Mouse (Mus musculus): ENCODE measurements at regions not wholly inside any gene's neighbourhood (a gene's known extent, or its start where the extent isn't known, plus 50 kb on each side); places are given as distances from the start of the nearest gene placed in this dataset.
A peak's percentile ranks its signal among the peaks of the same experiment; 100 is the strongest.

DNA sequence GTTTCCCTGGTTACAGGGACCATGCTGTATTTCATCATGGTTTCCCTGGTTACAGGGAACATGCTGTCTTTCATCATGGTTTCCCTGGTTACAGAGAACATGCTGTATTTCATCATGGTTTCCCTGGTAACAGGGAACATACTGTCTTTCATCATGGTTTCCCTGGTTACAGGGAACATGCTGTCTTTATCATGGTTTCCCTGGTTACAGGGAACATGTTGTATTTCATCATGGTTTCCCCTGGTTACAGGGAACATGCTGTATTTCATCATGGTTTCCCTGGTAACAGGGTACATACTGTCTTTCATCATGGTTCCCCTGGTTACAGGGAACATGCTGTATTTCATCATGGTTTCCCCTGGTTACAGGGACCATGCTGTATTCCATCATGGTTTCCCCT is 1579.5 kb downstream of the 4930444P10Rik start:
- Histone ChIP-seq H3K36me3 (ENCODE audit: control insufficient read depth, insufficient read depth, low read length) (no peaks in the 10 kb centered on the region), H3K4me2 (no peak overlapping the region), H3K9ac (ENCODE audit: low read length) (no peak overlapping the region), H3K27ac (ENCODE audit: low read depth, low read length) (no peak overlapping the region), H3K9me3 (ENCODE audit: control insufficient read depth, low read length) (no peaks in the 10 kb centered on the region), H3K4me1 (ENCODE audit: control insufficient read depth, insufficient read depth, low read length) (no peaks in the 10 kb centered on the region), H3K4me3 (ENCODE audit: low read depth, low read length) (no peak overlapping the region), H3K27me3 (ENCODE audit: control insufficient read depth, insufficient read depth, low read length) (peaks cover 11% of the 10 kb centered on the region)
- no peak for ATAC-seq (ENCODE audit: low FRiP score)
- peak; percentile 86 for DNase-seq (ENCODE audit: low spot score, missing footprints)

DNA sequence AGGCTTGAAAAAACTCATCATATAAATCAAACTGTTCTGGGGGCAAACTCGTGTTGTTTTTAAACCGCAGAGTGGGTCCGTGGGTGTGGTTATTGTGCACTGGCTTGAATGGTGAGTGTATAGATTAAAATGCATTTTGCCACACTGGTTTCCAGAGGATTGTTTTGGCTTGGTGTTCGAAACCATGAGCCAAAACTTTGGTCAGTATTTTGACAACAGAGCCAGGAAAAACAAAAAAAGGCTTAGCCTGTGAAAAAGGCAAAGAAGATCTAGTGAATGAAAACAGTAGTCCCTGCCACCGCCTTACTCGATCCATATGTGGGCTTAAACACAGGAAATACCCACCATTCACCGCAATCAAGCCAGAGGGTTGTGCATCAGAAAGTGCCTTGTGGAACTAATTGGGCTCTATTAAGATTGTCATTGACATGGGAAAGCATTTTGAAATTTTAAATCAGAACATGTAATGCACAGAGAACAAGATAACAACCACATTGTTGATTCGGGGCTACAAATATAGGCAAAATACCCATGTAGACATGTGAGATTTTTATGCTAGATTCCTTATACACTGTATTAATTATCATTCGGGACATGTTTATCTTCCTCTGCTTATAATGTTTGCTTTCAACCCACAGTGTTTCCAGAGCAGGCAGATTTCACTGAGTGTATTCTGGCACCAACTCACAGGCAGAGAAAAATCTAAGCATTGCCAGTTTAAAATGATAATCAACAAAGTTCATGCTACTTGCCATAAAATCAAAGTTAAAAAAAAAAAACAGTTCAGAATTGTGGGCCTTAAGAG is 1580.4 kb downstream of the 4930444P10Rik start:
- WGBS: 58% methylated on average over 9 of the region's 9 CpGs
- H3K9ac ChIP-seq (ENCODE audit: low read length): no peak overlapping the region
- peaks cover 21% of the 10 kb centered on the region for H3K27me3 ChIP-seq (ENCODE audit: control insufficient read depth, insufficient read depth, low read length)
- no peak overlapping the region for H3K4me2 ChIP-seq
- H3K4me1 ChIP-seq (ENCODE audit: control insufficient read depth, insufficient read depth, low read length): no peaks in the 10 kb centered on the region; the same call in 1 of the 2 replicates
- H3K9me3 ChIP-seq (ENCODE audit: control insufficient read depth, low read length): no peaks in the 10 kb centered on the region
- H3K4me3 ChIP-seq (ENCODE audit: low read depth, low read length): no peak overlapping the region
- ATAC-seq (ENCODE audit: low FRiP score) (no peak), DNase-seq (ENCODE audit: low spot score, missing footprints) (no peak)
- H3K27ac ChIP-seq (ENCODE audit: low read depth, low read length): no peak overlapping the region
- H3K36me3 ChIP-seq (ENCODE audit: control insufficient read depth, insufficient read depth, low read length): no peaks in the 10 kb centered on the region

GRCm38 (mm10) chr1:14506831-14507690 is 1586.1 kb downstream of the 4930444P10Rik start:
- H3K36me3 ChIP-seq (ENCODE audit: control insufficient read depth, insufficient read depth, low read length): no peaks in the 10 kb centered on the region
- no peaks in the 10 kb centered on the region for H3K9me3 ChIP-seq (ENCODE audit: control insufficient read depth, low read length)
- H3K27ac ChIP-seq (ENCODE audit: low read depth, low read length): no peak overlapping the region
- H3K4me2 ChIP-seq: peak overlapping the region; percentile 55
- peaks cover 8% of the 10 kb centered on the region; the same call in 1 of the 2 replicates for H3K4me1 ChIP-seq (ENCODE audit: control insufficient read depth, insufficient read depth, low read length)
- ATAC-seq (ENCODE audit: low FRiP score): peak; percentile 2; the same call in 1 of the 2 replicates
- DNase-seq (ENCODE audit: low spot score, missing footprints): peak; percentile 97
- peaks cover 53% of the 10 kb centered on the region for H3K27me3 ChIP-seq (ENCODE audit: control insufficient read depth, insufficient read depth, low read length)
- WGBS: 1% methylated on average over 36 of the region's 36 CpGs
- H3K9ac ChIP-seq (ENCODE audit: low read length): peak overlapping the region; percentile 11; the same call in 1 of the 2 replicates
- H3K4me3 ChIP-seq (ENCODE audit: low read depth, low read length): peak overlapping the region; percentile 28

GRCm38 (mm10) chr1:14506201-14506830 is 1586.8 kb downstream of the 4930444P10Rik start:
- ATAC-seq (ENCODE audit: low FRiP score): peak; percentile 92
- H3K27ac ChIP-seq (ENCODE audit: low read depth, low read length): no peak overlapping the region
- H3K27me3 ChIP-seq (ENCODE audit: control insufficient read depth, insufficient read depth, low read length): peaks cover 53% of the 10 kb centered on the region
- H3K4me1 ChIP-seq (ENCODE audit: control insufficient read depth, insufficient read depth, low read length): peaks cover 8% of the 10 kb centered on the region; the same call in 1 of the 2 replicates
- H3K9ac ChIP-seq (ENCODE audit: low read length): peak overlapping the region; percentile 11; the same call in 1 of the 2 replicates
- H3K4me3 ChIP-seq (ENCODE audit: low read depth, low read length): peak overlapping the region; percentile 28
- DNase-seq (ENCODE audit: low spot score, missing footprints): peak; percentile 94
- WGBS: under 1% methylated on average over 34 of the region's 34 CpGs
- peak overlapping the region; percentile 55 for H3K4me2 ChIP-seq
- no peaks in the 10 kb centered on the region for H3K36me3 ChIP-seq (ENCODE audit: control insufficient read depth, insufficient read depth, low read length)
- H3K9me3 ChIP-seq (ENCODE audit: control insufficient read depth, low read length): no peaks in the 10 kb centered on the region

DNA sequence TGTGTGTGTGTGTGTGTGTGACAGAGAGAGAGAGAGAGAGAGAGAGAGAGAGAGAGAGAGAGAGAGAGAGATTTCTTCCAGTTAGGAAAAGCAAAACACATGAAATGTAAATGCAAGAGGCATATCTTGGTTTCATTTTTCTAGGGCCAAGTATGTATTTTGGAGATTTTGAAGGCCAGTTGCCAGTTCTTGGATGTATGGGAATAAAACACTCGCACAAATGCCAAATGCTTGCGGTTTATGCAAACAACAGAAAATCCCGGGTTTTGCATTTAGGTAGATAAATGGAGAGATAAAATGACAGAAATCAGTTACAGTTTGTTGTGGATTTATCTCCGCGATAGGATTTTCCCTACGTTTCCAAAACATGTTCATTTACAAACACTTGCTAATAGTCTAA is 1587.4 kb downstream of the 4930444P10Rik start:
- ATAC-seq (ENCODE audit: low FRiP score) (no peak), DNase-seq (ENCODE audit: low spot score, missing footprints) (peak; percentile 92)
- no peak overlapping the region for H3K4me3 ChIP-seq (ENCODE audit: low read depth, low read length)
- 4% methylated on average over 6 of the region's 6 CpGs for WGBS
- peaks cover 53% of the 10 kb centered on the region for H3K27me3 ChIP-seq (ENCODE audit: control insufficient read depth, insufficient read depth, low read length)
- H3K4me1 ChIP-seq (ENCODE audit: control insufficient read depth, insufficient read depth, low read length): peaks cover 8% of the 10 kb centered on the region; the same call in 1 of the 2 replicates
- no peaks in the 10 kb centered on the region for H3K36me3 ChIP-seq (ENCODE audit: control insufficient read depth, insufficient read depth, low read length)
- no peaks in the 10 kb centered on the region for H3K9me3 ChIP-seq (ENCODE audit: control insufficient read depth, low read length)
- no peak overlapping the region for H3K27ac ChIP-seq (ENCODE audit: low read depth, low read length)
- peak overlapping the region; percentile 55 for H3K4me2 ChIP-seq
- no peak overlapping the region for H3K9ac ChIP-seq (ENCODE audit: low read length)

DNA sequence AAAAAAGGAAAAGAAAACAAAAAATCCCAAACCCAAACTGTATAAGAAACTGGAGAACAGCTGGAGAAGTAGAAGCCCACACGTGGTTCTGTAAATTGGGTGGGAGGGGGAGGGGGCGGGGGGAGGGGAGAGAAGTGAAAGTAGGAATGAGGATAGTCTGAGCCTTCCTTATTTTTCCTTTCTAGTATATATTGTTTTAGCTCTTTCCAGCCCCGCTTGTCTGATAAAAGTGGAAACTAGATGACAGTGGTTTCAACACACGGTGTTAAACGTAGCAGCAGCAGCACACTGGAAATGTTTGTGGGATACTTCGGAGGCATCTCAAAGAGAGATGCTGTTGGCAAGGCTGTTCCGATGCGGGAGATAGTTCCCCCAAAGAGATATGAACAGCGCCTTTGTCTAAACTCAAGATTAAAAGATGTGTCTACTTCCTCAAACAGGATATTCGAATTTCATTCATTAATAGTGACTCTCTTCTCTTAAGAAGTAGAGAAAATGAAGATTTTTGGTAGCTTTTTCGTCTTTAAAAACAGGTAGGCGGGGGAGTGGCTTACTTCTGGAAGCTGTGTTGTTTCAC is 1588.3 kb downstream of the 4930444P10Rik start:
- H3K9ac ChIP-seq (ENCODE audit: low read length): 0 out of 2 replicates have a peak overlapping the region, but pooled peaks have one; percentile 33
- H3K4me1 ChIP-seq (ENCODE audit: control insufficient read depth, insufficient read depth, low read length): peaks cover 8% of the 10 kb centered on the region; the same call in 1 of the 2 replicates
- no peak overlapping the region for H3K27ac ChIP-seq (ENCODE audit: low read depth, low read length)
- no peaks in the 10 kb centered on the region for H3K9me3 ChIP-seq (ENCODE audit: control insufficient read depth, low read length)
- DNase-seq (ENCODE audit: low spot score, missing footprints): peak; percentile 93
- peaks cover 52% of the 10 kb centered on the region for H3K27me3 ChIP-seq (ENCODE audit: control insufficient read depth, insufficient read depth, low read length)
- no peak for ATAC-seq (ENCODE audit: low FRiP score)
- H3K36me3 ChIP-seq (ENCODE audit: control insufficient read depth, insufficient read depth, low read length): no peaks in the 10 kb centered on the region
- no peak overlapping the region for H3K4me3 ChIP-seq (ENCODE audit: low read depth, low read length)
- 4% methylated on average over 12 of the region's 12 CpGs for WGBS
- peak overlapping the region; percentile 37 for H3K4me2 ChIP-seq

- Histone ChIP-seq H3K4me1 (ENCODE audit: control insufficient read depth, insufficient read depth, low read length) (peaks cover 8% of the 10 kb centered on the region; the same call in 1 of the 2 replicates), H3K27me3 (ENCODE audit: control insufficient read depth, insufficient read depth, low read length) (peaks cover 46% of the 10 kb centered on the region), H3K9me3 (ENCODE audit: control insufficient read depth, low read length) (no peaks in the 10 kb centered on the region), H3K4me3 (ENCODE audit: low read depth, low read length) (peak overlapping the region; percentile 13; the same call in 1 of the 2 replicates), H3K36me3 (ENCODE audit: control insufficient read depth, insufficient read depth, low read length) (no peaks in the 10 kb centered on the region), H3K9ac (ENCODE audit: low read length) (no peak overlapping the region; the same call in 1 of the 2 replicates), H3K4me2 (peak overlapping the region; percentile 37), H3K27ac (ENCODE audit: low read depth, low read length) (no peak overlapping the region)
- peak; percentile 94 for DNase-seq (ENCODE audit: low spot score, missing footprints)
- no peak for ATAC-seq (ENCODE audit: low FRiP score)
- 5% methylated on average over 17 of the region's 17 CpGs for WGBS
These were observed 1589.0 kb downstream of the 4930444P10Rik start for GRCm38 (mm10) chr1:14503881-14504742.
